Mouse (Mus musculus) midbrain, postnatal 0 days (tissue): ENCODE data around the gene Tulp2. TPM values are rescaled to one million over a fixed set of nuclear protein-coding genes. Genes with fewer than 3 reads are reported as not detected.
A peak's percentile ranks its signal among the peaks of the same experiment; 100 is the strongest.
"Not testable (repeated sequence)": the region's sequence is repeated elsewhere in the genome, so short reads cannot be mapped to it uniquely, and the experiment has no call there.

ENCODE experiments used
- ATAC-seq: fragments of 200-750 bp; cut with Nextera tagmentation; 2 replicates; pipeline ENCODE4 v1.8.0; 2017; ENCODE audit warnings: moderate number of reproducible peaks, mild to moderate bottlenecking, moderate TSS enrichment, moderate library complexity; ENCODE audit not compliant: low FRiP score
- DNase-seq: peaks from one replicate; pipeline ENCODE4 v3.0.0-alpha.2; 2015; ENCODE audit warnings: low spot score
- H3K27ac ChIP-seq: fragments of 300-500 bp; sonication (generic); 2 replicates; pipeline ENCODE4 v1.5.1; 2014; ENCODE audit warnings: low read depth, mild to moderate bottlenecking, low read length, mixed read lengths
- H3K27me3 ChIP-seq: fragments of 300-500 bp; sonication (generic); 2 replicates; pipeline ENCODE4 v1.6.1; 2014; ENCODE audit warnings: low read length, control low read depth, mixed read lengths; ENCODE audit not compliant: insufficient read depth
- H3K36me3 ChIP-seq: fragments of 300-500 bp; sonication (generic); 2 replicates; pipeline ENCODE4 v1.6.1; 2014; ENCODE audit warnings: low read length, control low read depth, mixed read lengths; ENCODE audit not compliant: insufficient read depth
- H3K4me1 ChIP-seq: fragments of 300-500 bp; sonication (generic); 2 replicates; pipeline ENCODE4 v1.6.1; 2014; ENCODE audit warnings: mild to moderate bottlenecking, control low read depth, antibody characterized with exemption, low read length, mixed read lengths; ENCODE audit not compliant: insufficient read depth
- H3K4me2 ChIP-seq: fragments of 300-500 bp; sonication (generic); 2 replicates; pipeline ENCODE4 v1.6.1; 2014; ENCODE audit warnings: low read depth, mild to moderate bottlenecking, low read length, mixed read lengths; ENCODE audit not compliant: poor library complexity, severe bottlenecking
- H3K4me3 ChIP-seq: fragments of 300-500 bp; sonication (generic); 2 replicates; pipeline ENCODE4 v1.5.1; 2014; ENCODE audit warnings: low read depth, mild to moderate bottlenecking, low read length, moderate library complexity
- H3K9ac ChIP-seq: fragments of 300-500 bp; sonication (generic); replicated peaks from 2 replicates; pipeline ENCODE4 v1.6.1; 2014; ENCODE audit warnings: mild to moderate bottlenecking, low read length, moderate library complexity, mixed read lengths; ENCODE audit not compliant: poor library complexity, severe bottlenecking
- H3K9me3 ChIP-seq: fragments of 300-500 bp; sonication (generic); 2 replicates; pipeline ENCODE4 v1.6.1; 2016; ENCODE audit warnings: low read length, control low read depth
- CTCF ChIP-seq: IDR thresholded peaks from 2 replicates; pipeline ENCODE4 v1.5.1; 2016; ENCODE audit warnings: antibody characterized with exemption, mild to moderate bottlenecking
- WGBS: fragments of 180-500 bp; shearing (Covaris S2); extraction: QIAGEN DNeasy Blood & Tissue Kit; methylation state at CpG from one replicate; pipeline ENCODE4 v1.1.7; 2014; 5-methylcytosine and 5-hydroxymethylcytosine counted together
- polyA plus RNA-seq: library from polyadenylated mRNA; unstranded; fragments of >200 nt; fragmentation: Nextera tagmentation; extraction: Ambion mirVana; gene quantifications from 2 replicates; pipeline ENCODE4 v1.2.1, GENCODE M21; 2015
- total RNA-seq: library from RNA; depleted of rRNA; stranded (reverse); fragments of >200 nt; gene quantifications from 2 replicates; pipeline ENCODE4 v1.2.3, GENCODE M21; 2014

Gene Tulp2
- total and polyA plus RNA-seq, 2 experiments from 2014 or later: 0.67 TPM; not detected in 1

- DNase-seq (no peak), ATAC-seq (no peak)
- H3K27ac ChIP-seq: no peak overlapping the region
- H3K9me3 ChIP-seq: no peaks in the 10 kb centered on the region
- no peak overlapping the region for H3K9ac ChIP-seq
- H3K4me3 ChIP-seq: no peak overlapping the region
- no peaks in the 10 kb centered on the region for H3K27me3 ChIP-seq
- TF ChIP-seq CTCF: no peak
- no peak overlapping the region for H3K4me2 ChIP-seq
- no peaks in the 10 kb centered on the region for H3K36me3 ChIP-seq
- 43% methylated on average over 1 of the region's 1 CpGs for WGBS
- H3K4me1 ChIP-seq: no peaks in the 10 kb centered on the region
These were observed 5.2 kb upstream of the Tulp2 start for GRCm38 (mm10) chr7:45476453-45476852.

GRCm38 (mm10) chr7:45477003-45477402, 4.7 kb upstream of the Tulp2 start:
- DNase-seq (peak; percentile 72), ATAC-seq (no peak)
- WGBS: 5% methylated on average over 3 of the region's 3 CpGs
- H3K9me3 ChIP-seq: no peaks in the 10 kb centered on the region
- no peak overlapping the region for H3K9ac ChIP-seq
- H3K4me3 ChIP-seq: no peak overlapping the region
- no peaks in the 10 kb centered on the region for H3K36me3 ChIP-seq
- H3K4me2 ChIP-seq: no peak overlapping the region
- H3K4me1 ChIP-seq: no peaks in the 10 kb centered on the region
- TF ChIP-seq CTCF: peak; percentile 89
- H3K27ac ChIP-seq: no peak overlapping the region
- no peaks in the 10 kb centered on the region for H3K27me3 ChIP-seq

- WGBS: 93% methylated on average over 7 of the region's 7 CpGs
- Histone ChIP-seq H3K36me3 (no peaks in the 10 kb centered on the region), H3K9ac (no peak overlapping the region)
These were observed 2.9 kb upstream of the Tulp2 start for GRCm38 (mm10) chr7:45478774-45479173.

GRCm38 (mm10) chr7:45480310-45480709, 1.4 kb upstream of the Tulp2 start:
- not testable (repeated sequence) for DNase-seq, H3K27ac ChIP-seq, H3K9me3 ChIP-seq, H3K4me1 ChIP-seq, ATAC-seq, H3K36me3 ChIP-seq, H3K9ac ChIP-seq, H3K4me2 ChIP-seq, H3K27me3 ChIP-seq, H3K4me3 ChIP-seq
- WGBS: 86% methylated on average over 3 of the region's 4 CpGs

More at GRCm38 (mm10) chr7:45478774-45479173, 2.9 kb upstream of the Tulp2 start:
- DNase-seq (no peak), ATAC-seq (no peak)
- H3K4me2 ChIP-seq: no peak overlapping the region
- H3K4me1 ChIP-seq: no peaks in the 10 kb centered on the region
- H3K4me3 ChIP-seq: no peak overlapping the region
- TF ChIP-seq CTCF: no peak
- no peaks in the 10 kb centered on the region for H3K27me3 ChIP-seq
- H3K9me3 ChIP-seq: no peaks in the 10 kb centered on the region
- no peak overlapping the region for H3K27ac ChIP-seq

GRCm38 (mm10) chr7:45482166-45482565, 489 bp downstream of the Tulp2 start:
- DNase-seq (no peak), ATAC-seq (no peak)
- no peak for TF ChIP-seq CTCF
- no peaks in the 10 kb centered on the region for H3K4me1 ChIP-seq
- H3K9me3 ChIP-seq: no peaks in the 10 kb centered on the region
- WGBS: 100% methylated on average over 1 of the region's 1 CpGs
- H3K4me2 ChIP-seq: no peak overlapping the region
- no peak overlapping the region for H3K27ac ChIP-seq
- H3K4me3 ChIP-seq: no peak overlapping the region
- H3K36me3 ChIP-seq: no peaks in the 10 kb centered on the region
- no peaks in the 10 kb centered on the region for H3K27me3 ChIP-seq
- H3K9ac ChIP-seq: no peak overlapping the region

- H3K27me3 ChIP-seq, H3K27ac ChIP-seq, H3K4me3 ChIP-seq, H3K4me1 ChIP-seq, DNase-seq, H3K4me2 ChIP-seq, H3K9me3 ChIP-seq, H3K9ac ChIP-seq, H3K36me3 ChIP-seq, ATAC-seq: not testable (repeated sequence)
- 95% methylated on average over 5 of the region's 5 CpGs for WGBS
These were observed 3.3 kb downstream of the Tulp2 start for GRCm38 (mm10) chr7:45484985-45485384.
